Mouse (Mus musculus) forebrain, embryonic 14.5 days (tissue): ENCODE measurements around the gene Ppp1ca. TPM values are rescaled to one million over a fixed set of nuclear protein-coding genes. Genes with fewer than 3 reads are reported as not detected.

ENCODE experiments used
- ATAC-seq: fragments of 200-750 bp; cut with Nextera tagmentation; 2 replicates; pipeline ENCODE4 v1.8.0; 2017; ENCODE audit warnings: mild to moderate bottlenecking, moderate library complexity
- DNase-seq: peaks from one replicate; pipeline ENCODE4 v3.0.0-alpha.2; 2015; ENCODE audit warnings: low spot score
- H3K27ac ChIP-seq: fragments of 300-500 bp; sonication (generic); 2 replicates; pipeline ENCODE4 v1.5.1; 2014; ENCODE audit warnings: low read depth, mild to moderate bottlenecking, control low read depth, low read length, moderate library complexity
- H3K27me3 ChIP-seq: fragments of 300-500 bp; sonication (generic); replicated peaks from 2 replicates; pipeline ENCODE4 v1.6.1; 2014; ENCODE audit warnings: low read length, control low read depth, mixed read lengths; ENCODE audit not compliant: control insufficient read depth, insufficient read depth
- H3K36me3 ChIP-seq: fragments of 300-500 bp; sonication (generic); 2 replicates; pipeline ENCODE4 v1.6.1; 2014; ENCODE audit warnings: low read length, control low read depth; ENCODE audit not compliant: control insufficient read depth, insufficient read depth
- H3K4me1 ChIP-seq: fragments of 300-500 bp; sonication (generic); 2 replicates; pipeline ENCODE4 v1.6.1; 2014; ENCODE audit warnings: antibody characterized with exemption, low read length, control low read depth; ENCODE audit not compliant: control insufficient read depth, insufficient read depth
- H3K4me2 ChIP-seq: fragments of 300-500 bp; sonication (generic); 2 replicates; pipeline ENCODE4 v1.6.1; 2014; ENCODE audit warnings: mild to moderate bottlenecking, control low read depth, low read length
- H3K4me3 ChIP-seq: fragments of 300-500 bp; sonication (generic); 2 replicates; pipeline ENCODE4 v1.5.1; 2014; ENCODE audit warnings: low read depth, low read length, control low read depth
- H3K9ac ChIP-seq: fragments of 300-500 bp; sonication (generic); 2 replicates; pipeline ENCODE4 v1.6.1; 2014; ENCODE audit warnings: mild to moderate bottlenecking, low read length, control low read depth, moderate library complexity
- H3K9me3 ChIP-seq: fragments of 300-500 bp; sonication (generic); replicated peaks from 2 replicates; pipeline ENCODE4 v1.6.1; 2016; ENCODE audit warnings: low read length, control low read depth, mixed read lengths; ENCODE audit not compliant: control insufficient read depth
- WGBS: fragments of 180-500 bp; shearing (Covaris S2); extraction: QIAGEN DNeasy Blood & Tissue Kit; methylation state at CpG from one replicate; pipeline ENCODE4 v1.1.7; 2014; 5-methylcytosine and 5-hydroxymethylcytosine counted together
- polyA plus RNA-seq: library from polyadenylated mRNA; unstranded; fragments of >200 nt; fragmentation: Nextera tagmentation; extraction: Ambion mirVana; gene quantifications from 2 replicates; pipeline ENCODE4 v1.2.1, GENCODE M21; 2014

Gene Ppp1ca
- polyA plus RNA-seq, 1 experiment from 2014 or later = 689 TPM

- ATAC-seq (peak; percentile 88), DNase-seq (peak; percentile 99)
- WGBS = under 1% methylated on average over 34 of the region's 34 CpGs
- H3K36me3 ChIP-seq = peaks cover 31% of the 10 kb centered on the region
- peak within 1 kb of the TSS; percentile 83 for H3K4me2 ChIP-seq
- no peak within 1 kb of the TSS for H3K27ac ChIP-seq
- peaks cover 17% of the 10 kb centered on the region for H3K4me1 ChIP-seq
- 0 out of 2 replicates have a peak, but pooled peaks cover 3% of the 10 kb centered on the region for H3K27me3 ChIP-seq
- H3K4me3 ChIP-seq = peak within 1 kb of the TSS; percentile 56
- H3K9ac ChIP-seq = peak within 1 kb of the TSS; percentile 73
- no peaks in the 10 kb centered on the region for H3K9me3 ChIP-seq
Measured at GRCm38 (mm10) chr19:4201291-4201909, 9.5 kb downstream of the Ppp1ca start, which contains the start of gene Rad9a. Rad9a (minus strand) TSS chr19:4201662.

DNA sequence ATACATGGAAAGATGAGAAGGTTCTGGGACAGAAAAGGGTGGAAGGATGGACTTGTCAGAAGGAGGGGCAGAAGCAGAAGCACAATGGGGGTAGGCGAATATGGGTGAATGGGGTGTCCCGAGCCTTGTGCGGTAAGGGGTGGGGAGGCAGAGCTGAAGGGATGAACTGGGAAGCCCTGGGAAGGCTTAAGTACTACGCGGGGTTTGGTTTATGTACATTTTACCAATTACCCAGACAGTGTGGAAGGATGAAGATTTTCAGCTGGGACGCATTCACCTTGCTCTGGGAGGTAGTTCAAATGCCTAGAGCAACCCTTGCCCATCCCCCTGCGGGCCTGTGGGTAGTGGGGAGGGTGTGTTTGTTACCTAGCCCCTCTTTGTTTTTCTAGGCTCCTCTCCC lies 10.3 kb downstream of the Ppp1ca start:
- H3K27ac ChIP-seq = no peak overlapping the region
- WGBS = 31% methylated on average over 7 of the region's 7 CpGs
- DNase-seq (no peak), ATAC-seq (no peak)
- peak overlapping the region; percentile 83 for H3K4me2 ChIP-seq
- H3K27me3 ChIP-seq = 0 out of 2 replicates have a peak, but pooled peaks cover 3% of the 10 kb centered on the region
- peaks cover 24% of the 10 kb centered on the region for H3K36me3 ChIP-seq
- H3K4me1 ChIP-seq = peaks cover 17% of the 10 kb centered on the region
- peak overlapping the region; percentile 73 for H3K9ac ChIP-seq
- H3K4me3 ChIP-seq = peak overlapping the region; percentile 56
- H3K9me3 ChIP-seq = no peaks in the 10 kb centered on the region

- Histone ChIP-seq H3K4me3 (no peak overlapping the region), H3K27ac (no peak overlapping the region), H3K36me3 (peaks cover 16% of the 10 kb centered on the region), H3K4me2 (no peak overlapping the region), H3K4me1 (peaks cover 17% of the 10 kb centered on the region), H3K9ac (no peak overlapping the region), H3K27me3 (0 out of 2 replicates have a peak, but pooled peaks cover 3% of the 10 kb centered on the region), H3K9me3 (no peaks in the 10 kb centered on the region)
- 69% methylated on average over 3 of the region's 3 CpGs for WGBS
- no peak for ATAC-seq
- no peak for DNase-seq
Measured at GRCm38 (mm10) chr19:4203148-4203547, 11.3 kb downstream of the Ppp1ca start.

GRCm38 (mm10) chr19:4203604-4204326 lies 11.9 kb downstream of the Ppp1ca start:
- DNase-seq (no peak), ATAC-seq (no peak)
- no peak overlapping the region for H3K27ac ChIP-seq
- H3K36me3 ChIP-seq = peaks cover 10% of the 10 kb centered on the region
- 59% methylated on average over 13 of the region's 13 CpGs for WGBS
- H3K9me3 ChIP-seq = no peaks in the 10 kb centered on the region
- H3K9ac ChIP-seq = no peak overlapping the region
- peaks cover 17% of the 10 kb centered on the region for H3K4me1 ChIP-seq
- H3K27me3 ChIP-seq = 0 out of 2 replicates have a peak, but pooled peaks cover 3% of the 10 kb centered on the region
- no peak overlapping the region for H3K4me2 ChIP-seq
- H3K4me3 ChIP-seq = no peak overlapping the region

DNA sequence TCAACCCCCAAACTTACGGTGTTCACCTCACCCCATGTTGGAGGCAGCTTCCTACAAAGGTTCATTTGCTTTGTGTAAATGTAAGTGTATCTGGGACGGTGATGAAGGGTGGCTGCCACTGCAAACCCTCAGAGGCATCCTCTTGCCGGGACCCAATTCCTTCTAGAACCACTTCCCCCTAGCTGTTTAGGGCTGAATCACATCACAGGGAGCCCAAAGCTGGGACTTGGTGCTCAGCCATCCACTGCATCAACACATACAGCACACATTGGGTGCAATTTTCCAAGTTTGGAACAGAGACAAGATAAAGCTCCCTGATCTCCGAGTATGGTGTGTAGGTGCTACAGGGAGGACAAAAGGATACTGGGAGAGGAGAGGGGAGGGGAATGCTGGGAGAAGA lies 13.0 kb downstream of the Ppp1ca start:
- Histone ChIP-seq H3K4me2 (no peak overlapping the region), H3K9ac (no peak overlapping the region), H3K4me3 (no peak overlapping the region), H3K9me3 (no peaks in the 10 kb centered on the region), H3K4me1 (peaks cover 17% of the 10 kb centered on the region), H3K36me3 (no peaks in the 10 kb centered on the region), H3K27me3 (0 out of 2 replicates have a peak, but pooled peaks cover 3% of the 10 kb centered on the region), H3K27ac (no peak overlapping the region)
- 77% methylated on average over 3 of the region's 4 CpGs for WGBS
- DNase-seq (no peak), ATAC-seq (no peak)

DNA sequence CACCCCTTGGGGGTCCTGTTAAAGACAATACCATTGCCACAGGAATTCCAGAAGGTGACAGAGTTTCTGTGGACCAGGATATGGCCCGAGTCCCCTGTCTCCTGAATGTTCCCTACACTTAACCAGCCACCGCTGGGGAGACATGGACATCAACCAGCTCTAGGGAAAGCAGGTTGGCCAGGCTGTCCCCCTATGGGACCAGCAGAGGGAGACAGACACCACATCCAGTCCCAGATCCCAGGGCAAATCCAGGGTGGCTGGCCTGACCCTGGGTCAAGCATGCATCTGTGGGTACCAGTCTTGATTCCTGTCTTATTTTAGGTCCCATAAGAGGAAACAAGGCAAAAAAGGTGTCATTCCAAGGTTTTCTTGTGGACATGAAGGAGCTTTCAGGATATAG lies 15.1 kb downstream of the Ppp1ca start:
- WGBS = 3% methylated on average over 2 of the region's 2 CpGs
- Histone ChIP-seq H3K9me3 (no peaks in the 10 kb centered on the region), H3K4me2 (no peak overlapping the region), H3K4me1 (peaks cover 4% of the 10 kb centered on the region), H3K4me3 (no peak overlapping the region), H3K36me3 (no peaks in the 10 kb centered on the region), H3K27me3 (peaks cover 7% of the 10 kb centered on the region; the same call in 1 of the 2 replicates), H3K9ac (no peak overlapping the region), H3K27ac (no peak overlapping the region)
- peak; percentile 67 for DNase-seq
- ATAC-seq = peak; percentile 42; the same call in 1 of the 2 replicates

GRCm38 (mm10) chr19:4208563-4208962 lies 16.7 kb downstream of the Ppp1ca start:
- H3K4me2 ChIP-seq = no peak overlapping the region
- no peaks in the 10 kb centered on the region for H3K9me3 ChIP-seq
- H3K36me3 ChIP-seq = no peaks in the 10 kb centered on the region
- no peak overlapping the region for H3K9ac ChIP-seq
- DNase-seq (no peak), ATAC-seq (no peak)
- H3K27me3 ChIP-seq = peaks cover 18% of the 10 kb centered on the region; the same call in 1 of the 2 replicates
- no peaks in the 10 kb centered on the region for H3K4me1 ChIP-seq
- no peak overlapping the region for H3K27ac ChIP-seq
- 70% methylated on average over 5 of the region's 5 CpGs for WGBS
- H3K4me3 ChIP-seq = no peak overlapping the region

GRCm38 (mm10) chr19:4211891-4212588 lies 20.2 kb downstream of the Ppp1ca start:
- Histone ChIP-seq H3K27ac (no peak overlapping the region), H3K9ac (no peak overlapping the region), H3K36me3 (no peaks in the 10 kb centered on the region), H3K4me2 (no peak overlapping the region), H3K4me1 (peaks cover 15% of the 10 kb centered on the region), H3K4me3 (no peak overlapping the region), H3K27me3 (peaks cover 37% of the 10 kb centered on the region), H3K9me3 (no peaks in the 10 kb centered on the region)
- DNase-seq = no peak
- ATAC-seq = no peak
- 14% methylated on average over 4 of the region's 4 CpGs for WGBS
